Mouse (Mus musculus): ENCODE results near the gene Gm29289.
"Not testable (repeated sequence)": the region's sequence is repeated elsewhere in the genome, so short reads cannot be mapped to it uniquely, and the experiment has no call there.

The Gm29289 gene

DNA sequence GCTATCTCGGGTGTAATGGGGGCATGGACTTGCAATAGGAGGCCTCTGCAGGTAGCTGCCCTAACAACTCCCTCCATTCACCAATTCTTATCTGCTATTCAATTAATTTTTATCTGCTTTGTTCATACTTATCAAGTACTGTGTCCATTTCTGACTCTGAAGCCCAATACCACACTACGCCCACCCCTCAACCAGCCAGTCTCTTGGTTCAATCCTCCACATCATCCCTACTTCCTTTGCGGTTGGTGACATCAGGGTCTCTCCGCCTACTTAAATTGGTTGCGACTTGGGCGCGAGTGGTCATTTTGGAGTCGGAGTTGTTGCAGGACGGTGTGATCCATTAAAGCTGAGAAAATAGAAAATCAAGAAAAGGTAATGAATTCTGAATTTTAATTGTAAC lies at the start of gene Gm29289:
Gene Gm29289, plus strand, starts transcription at position 301 of the 400 bp plus-strand sequence.
- not testable (repeated sequence) for DNase-seq

DNA sequence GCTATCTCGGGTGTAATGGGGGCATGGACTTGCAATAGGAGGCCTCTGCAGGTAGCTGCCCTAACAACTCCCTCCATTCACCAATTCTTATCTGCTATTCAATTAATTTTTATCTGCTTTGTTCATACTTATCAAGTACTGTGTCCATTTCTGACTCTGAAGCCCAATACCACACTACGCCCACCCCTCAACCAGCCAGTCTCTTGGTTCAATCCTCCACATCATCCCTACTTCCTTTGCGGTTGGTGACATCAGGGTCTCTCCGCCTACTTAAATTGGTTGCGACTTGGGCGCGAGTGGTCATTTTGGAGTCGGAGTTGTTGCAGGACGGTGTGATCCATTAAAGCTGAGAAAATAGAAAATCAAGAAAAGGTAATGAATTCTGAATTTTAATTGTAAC lies 31.7 kb upstream of the Gm29289 start, which contains the start of gene Gm10352:
Gene Gm10352, plus strand, starts transcription at position 301 of the 400 bp plus-strand sequence.
- DNase-seq: not testable (repeated sequence)
